Mouse (Mus musculus) thymus, adult 2 months (tissue): ENCODE results near the gene Cphx2. TPM values are rescaled to one million over a fixed set of nuclear protein-coding genes. Genes with fewer than 3 reads are reported as not detected.
"Not testable (repeated sequence)": the region's sequence is repeated elsewhere in the genome, so short reads cannot be mapped to it uniquely, and the experiment has no call there.

ENCODE experiments used
- DNase-seq: peaks from one replicate; pipeline ENCODE4 v3.0.0; 2021
- H3K27ac ChIP-seq: fragments of 200-500 bp; 2 replicates; pipeline ENCODE4 v1.5.1; 2012; ENCODE audit warnings: low read length, control low read depth; ENCODE audit not compliant: control insufficient read depth, insufficient read depth
- H3K27me3 ChIP-seq: fragments of 200-500 bp; 2 replicates; pipeline ENCODE4 v1.6.1; 2012; ENCODE audit warnings: mild to moderate bottlenecking, low read length, moderate library complexity, mixed read lengths; ENCODE audit not compliant: control insufficient read depth, insufficient read depth
- H3K36me3 ChIP-seq: fragments of 200-500 bp; 2 replicates; pipeline ENCODE4 v1.6.1; 2012; ENCODE audit warnings: mild to moderate bottlenecking, low read length, moderate library complexity; ENCODE audit not compliant: control insufficient read depth, insufficient read depth
- H3K4me1 ChIP-seq: fragments of 200-500 bp; replicated peaks from 2 replicates; pipeline ENCODE4 v1.6.1; 2012; ENCODE audit warnings: low read length; ENCODE audit not compliant: control insufficient read depth, insufficient read depth
- H3K4me3 ChIP-seq: fragments of 200-500 bp; 2 replicates; pipeline ENCODE4 v1.5.1; 2012; ENCODE audit warnings: mild to moderate bottlenecking, low read length, control low read depth, moderate library complexity; ENCODE audit not compliant: control insufficient read depth, insufficient read depth
- whole genome bisulfite sequencing: fragments of 180-500 bp; shearing (Covaris S2); methylation state at CpG from one replicate; pipeline ENCODE4 v1.1.7; 2018; 5-methylcytosine and 5-hydroxymethylcytosine counted together
- polyA plus RNA-seq: library from polyadenylated mRNA; depleted of rRNA; stranded (reverse); fragments of >200 nt; gene quantifications from 2 replicates; pipeline ENCODE4 v1.2.3, GENCODE M21; 2012; rRNA removed

The Cphx2 gene
- not detected in 2 replicates for polyA plus RNA-seq

- DNase-seq, H3K4me3 ChIP-seq, H3K27ac ChIP-seq, H3K27me3 ChIP-seq, H3K36me3 ChIP-seq, H3K4me1 ChIP-seq: not testable (repeated sequence)
- no CpG with 5 or more reads among the region's 6 CpGs for WGBS
Observed at GRCm38 (mm10) chr14:26081216-26081615, at the start of gene Cphx2. Gene Cphx2 (plus strand): TSS chr14:26081516.

- H3K27ac ChIP-seq, H3K4me3 ChIP-seq, H3K4me1 ChIP-seq, H3K36me3 ChIP-seq, H3K27me3 ChIP-seq, DNase-seq: not testable (repeated sequence)
- WGBS: no CpG with 5 or more reads among the region's 3 CpGs
Observed at GRCm38 (mm10) chr14:26034364-26034763, 47.0 kb upstream of the Cphx2 start.

DNA sequence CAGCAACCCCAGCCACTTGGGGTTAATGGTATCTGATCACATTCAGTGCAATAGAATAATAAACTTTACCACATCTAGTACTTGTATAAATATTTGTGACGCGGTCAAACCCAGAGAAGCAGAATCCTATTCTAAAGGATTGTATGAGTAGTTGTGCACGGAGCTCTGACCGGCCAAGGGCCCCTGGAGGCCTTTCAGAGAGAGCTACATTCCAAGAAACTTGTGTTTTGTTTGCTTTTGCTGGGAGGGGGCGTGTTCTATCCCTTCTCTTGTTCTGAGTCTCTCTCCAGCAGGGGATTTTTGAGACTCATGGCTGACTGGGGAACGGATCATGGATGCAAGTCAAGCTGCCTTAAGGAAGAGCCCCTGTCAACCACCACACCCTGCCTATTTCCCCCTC lies 45.9 kb upstream of the Cphx2 start:
- H3K27me3 ChIP-seq, H3K27ac ChIP-seq, H3K36me3 ChIP-seq, H3K4me1 ChIP-seq, DNase-seq, H3K4me3 ChIP-seq: not testable (repeated sequence)
- no CpG with 5 or more reads among the region's 6 CpGs for WGBS

GRCm38 (mm10) chr14:26042611-26043010 lies 38.7 kb upstream of the Cphx2 start, which contains the start of gene Gm9780:
Gene Gm9780 (minus strand): TSS chr14:26042711.
- H3K4me1 ChIP-seq, DNase-seq, H3K4me3 ChIP-seq, H3K27me3 ChIP-seq, H3K27ac ChIP-seq, H3K36me3 ChIP-seq: not testable (repeated sequence)
- WGBS: no CpG with 5 or more reads among the region's 26 CpGs

GRCm38 (mm10) chr14:26045007-26045406 lies 36.3 kb upstream of the Cphx2 start:
- no CpG with 5 or more reads among the region's 5 CpGs for WGBS
- H3K27ac ChIP-seq, DNase-seq: not testable (repeated sequence)

GRCm38 (mm10) chr14:26047026-26047425 lies 34.3 kb upstream of the Cphx2 start:
- H3K27ac ChIP-seq, H3K27me3 ChIP-seq, DNase-seq, H3K36me3 ChIP-seq, H3K4me1 ChIP-seq, H3K4me3 ChIP-seq: not testable (repeated sequence)
- WGBS: no CpG with 5 or more reads among the region's 8 CpGs

More at GRCm38 (mm10) chr14:26045007-26045406, 36.3 kb upstream of the Cphx2 start:
- not testable (repeated sequence) for H3K36me3 ChIP-seq, H3K4me1 ChIP-seq, H3K27me3 ChIP-seq, H3K4me3 ChIP-seq

DNA sequence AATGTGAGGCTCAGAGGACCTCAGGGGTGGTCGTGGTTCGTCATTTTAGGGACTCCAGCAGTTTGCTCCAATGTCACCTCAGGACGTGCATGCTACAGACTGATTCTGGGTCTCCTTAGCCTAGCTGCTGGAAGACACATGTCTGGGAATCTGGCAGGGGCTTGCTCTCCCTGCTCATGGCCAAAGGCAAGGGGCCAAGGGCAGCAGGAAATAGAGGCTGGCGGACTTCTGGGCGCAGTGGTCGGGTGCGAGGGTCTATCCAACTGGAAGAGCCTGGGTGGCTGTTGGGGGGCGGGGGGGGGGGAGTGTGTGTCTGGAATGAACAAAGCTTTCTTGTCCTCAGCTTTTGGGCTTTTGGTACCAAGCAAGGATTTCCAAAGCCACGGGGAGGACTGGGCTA lies 32.5 kb upstream of the Cphx2 start:
- not testable (repeated sequence) for DNase-seq, H3K36me3 ChIP-seq, H3K27me3 ChIP-seq, H3K4me3 ChIP-seq, H3K4me1 ChIP-seq, H3K27ac ChIP-seq
- WGBS: no CpG with 5 or more reads among the region's 9 CpGs

DNA sequence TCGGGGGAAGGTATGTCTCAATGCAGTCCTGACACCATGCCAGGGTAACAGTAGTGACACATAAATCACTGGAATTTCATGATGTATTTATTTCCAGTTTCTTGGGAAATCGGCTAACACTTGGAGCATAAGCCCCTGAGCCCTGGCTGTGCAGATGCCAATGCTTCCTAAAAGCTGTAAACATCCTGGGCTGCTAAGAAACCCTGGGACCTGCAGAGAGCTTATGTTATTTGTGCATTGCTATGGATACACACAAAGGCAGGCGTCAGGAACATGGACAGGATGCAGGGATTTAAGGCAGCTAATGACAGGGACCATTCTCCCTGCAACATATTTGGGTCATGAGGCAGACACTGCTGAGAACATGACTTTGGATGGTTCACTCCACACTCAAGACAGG lies 23.1 kb upstream of the Cphx2 start:
- H3K36me3 ChIP-seq, H3K27me3 ChIP-seq, H3K4me3 ChIP-seq, H3K27ac ChIP-seq, DNase-seq, H3K4me1 ChIP-seq: not testable (repeated sequence)
- no CpG with 5 or more reads among the region's 3 CpGs for WGBS

DNA sequence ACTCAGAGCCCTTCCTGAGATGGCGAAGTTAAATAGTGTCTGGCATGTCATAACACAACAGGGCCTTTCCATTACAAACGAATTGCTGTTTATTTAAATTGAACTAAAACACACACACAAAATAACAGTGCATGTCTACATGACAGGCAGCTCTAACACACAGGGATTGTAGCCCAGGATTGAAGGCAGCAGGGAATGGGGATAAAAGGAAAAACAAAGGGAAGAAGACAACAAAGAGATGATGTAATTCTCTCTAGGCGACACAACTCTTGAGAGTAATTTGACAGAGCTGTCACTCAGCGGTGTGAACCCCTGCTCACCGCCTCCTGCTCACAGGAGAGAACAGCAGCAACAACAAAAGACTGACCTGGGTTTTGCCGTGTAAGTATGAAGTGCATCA lies 22.0 kb upstream of the Cphx2 start:
- not testable (repeated sequence) for DNase-seq

DNA sequence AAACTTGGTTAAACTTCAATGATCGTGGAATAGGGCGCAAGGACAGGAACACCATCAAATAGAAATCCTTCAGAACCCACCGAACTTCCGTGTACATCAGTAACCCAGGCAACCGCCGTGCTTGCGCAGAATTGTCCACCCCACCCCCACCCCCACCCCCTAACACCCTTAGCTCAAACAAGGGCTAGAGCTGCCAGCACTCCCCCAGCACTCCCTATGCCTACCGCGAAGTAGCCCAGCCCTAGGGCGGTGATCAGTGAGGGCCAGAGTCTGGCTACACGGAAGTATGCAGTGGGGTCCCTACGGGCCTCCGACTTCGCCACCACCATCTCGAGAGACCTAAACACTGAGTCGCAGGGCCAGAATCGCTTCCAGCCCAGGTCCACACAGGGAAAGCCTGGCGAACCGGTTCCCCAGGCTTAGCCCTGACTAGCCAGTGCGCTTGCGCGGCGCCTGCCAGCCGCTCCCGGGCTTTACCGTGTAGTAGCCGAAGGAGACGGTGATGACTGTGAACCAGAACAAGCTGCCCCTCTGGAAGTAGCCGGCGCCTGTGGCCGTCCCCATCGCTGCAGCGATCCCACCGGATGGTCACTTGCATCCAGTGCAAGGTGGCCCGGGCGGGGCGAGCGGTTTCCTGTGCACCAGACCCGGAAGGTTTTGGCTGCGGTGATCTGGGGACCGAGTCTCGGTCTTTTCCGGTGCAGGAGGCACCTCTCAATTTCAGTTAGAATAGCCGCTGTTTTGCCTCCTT lies 14.6 kb upstream of the Cphx2 start:
- not testable (repeated sequence) for H3K27me3 ChIP-seq, H3K36me3 ChIP-seq, H3K27ac ChIP-seq, H3K4me3 ChIP-seq, DNase-seq, H3K4me1 ChIP-seq
- WGBS: no CpG with 5 or more reads among the region's 44 CpGs

More for the DNA sequence above, 22.0 kb upstream of the Cphx2 start:
- H3K27me3 ChIP-seq, H3K4me3 ChIP-seq, H3K27ac ChIP-seq, H3K4me1 ChIP-seq, H3K36me3 ChIP-seq: not testable (repeated sequence)
- WGBS: no CpG with 5 or more reads among the region's 6 CpGs

DNA sequence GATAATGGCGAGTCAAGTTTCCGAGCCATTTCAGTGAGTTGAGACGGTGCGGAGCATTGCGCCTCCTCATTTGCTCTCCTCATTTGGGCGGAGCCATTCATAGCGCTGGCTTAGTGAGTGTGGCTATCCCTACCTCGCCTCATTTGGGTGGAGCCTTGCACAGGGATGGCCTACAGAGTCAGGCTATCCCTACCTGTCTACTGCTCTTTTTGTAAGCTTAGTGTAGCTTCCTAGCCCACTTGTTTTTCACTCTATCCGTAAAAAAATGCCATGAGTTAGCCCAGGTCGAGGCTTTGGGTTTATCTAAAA lies 14.0 kb upstream of the Cphx2 start, which contains the start of gene Tmem254c:
Gene Tmem254c, minus strand, starts transcription at position 31 of the 309 bp plus-strand sequence.
- not testable (repeated sequence) for H3K4me3 ChIP-seq, H3K27me3 ChIP-seq, H3K36me3 ChIP-seq, DNase-seq, H3K27ac ChIP-seq, H3K4me1 ChIP-seq
- WGBS: no CpG with 5 or more reads among the region's 10 CpGs
